Mouse (Mus musculus) testis, adult 2 months (tissue): Measurements from ENCODE around the gene Gm20517.

Experiments
- CTCF ChIP-seq: fragments of 200-500 bp; IDR thresholded peaks from 2 replicates; pipeline ENCODE4 v1.5.1; 2012; ENCODE audit warnings: low read depth, mild to moderate bottlenecking, inconsistent platforms, low read length, moderate library complexity; ENCODE audit not compliant: control insufficient read depth, insufficient read depth, insufficient replicate concordance
- POLR2A ChIP-seq: fragments of 200-500 bp; IDR thresholded peaks from 2 replicates; pipeline ENCODE4 v1.6.1; 2012; ENCODE audit warnings: low read depth, mild to moderate bottlenecking, inconsistent platforms, low read length, moderate library complexity; ENCODE audit not compliant: control insufficient read depth

DNA sequence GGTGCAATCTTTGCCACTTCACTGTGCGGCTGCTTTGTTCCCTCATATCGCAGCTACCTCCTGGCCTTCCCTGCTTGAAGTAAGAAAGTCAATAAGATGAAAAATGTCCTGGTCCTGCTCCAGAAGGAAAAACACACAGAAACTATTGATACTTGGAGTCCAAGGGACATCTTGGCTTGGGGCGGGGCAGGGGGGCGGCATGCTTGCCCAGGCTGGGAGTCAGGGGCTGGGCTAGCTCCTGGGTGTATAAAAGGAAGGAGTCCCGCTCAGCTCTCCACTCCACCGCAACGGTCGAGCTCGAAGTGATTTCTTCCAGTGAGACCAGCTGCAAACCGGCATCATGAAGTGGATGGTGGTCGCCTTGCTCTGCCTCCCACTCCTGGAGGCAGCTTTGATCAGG lies 115.2 kb downstream of the Gm20517 start, which contains the start of gene Pgc:
- TF ChIP-seq POLR2A (no peak), CTCF (no peak)
